Mouse (Mus musculus) heart, embryonic 13.5 days (tissue): ENCODE measurements around the gene Pdzd11. TPM values are rescaled to one million over a fixed set of nuclear protein-coding genes. Genes with fewer than 3 reads are reported as not detected.

Experiments used
- ATAC-seq: fragments of 200-750 bp; cut with Nextera tagmentation; 2 replicates; pipeline ENCODE4 v1.8.0; 2017; ENCODE audit warnings: moderate TSS enrichment; ENCODE audit not compliant: insufficient number of reproducible peaks, low FRiP score, low TSS enrichment; ENCODE audit errors: extremely low read depth
- H3K27ac ChIP-seq: fragments of 300-500 bp; sonication (generic); replicated peaks from 2 replicates; pipeline ENCODE4 v1.5.1; 2015; ENCODE audit warnings: moderate library complexity, mild to moderate bottlenecking, inconsistent platforms
- H3K27me3 ChIP-seq: fragments of 300-500 bp; sonication (generic); replicated peaks from 2 replicates; pipeline ENCODE4 v1.6.1; 2015; ENCODE audit warnings: mild to moderate bottlenecking, inconsistent platforms
- H3K36me3 ChIP-seq: fragments of 300-500 bp; sonication (generic); 2 replicates; pipeline ENCODE4 v1.6.1; 2015; ENCODE audit warnings: mild to moderate bottlenecking, inconsistent platforms
- H3K4me1 ChIP-seq: fragments of 300-500 bp; sonication (generic); 2 replicates; pipeline ENCODE4 v1.6.1; 2015; ENCODE audit warnings: inconsistent platforms
- H3K4me2 ChIP-seq: fragments of 300-500 bp; sonication (generic); 2 replicates; pipeline ENCODE4 v1.6.1; 2015; ENCODE audit warnings: inconsistent platforms, mild to moderate bottlenecking, moderate library complexity
- H3K4me3 ChIP-seq: fragments of 300-500 bp; sonication (generic); 2 replicates; pipeline ENCODE4 v1.5.1; 2015; ENCODE audit warnings: moderate library complexity, mild to moderate bottlenecking, inconsistent platforms
- H3K9ac ChIP-seq: fragments of 300-500 bp; sonication (generic); 2 replicates; pipeline ENCODE4 v1.6.1; 2015; ENCODE audit warnings: inconsistent platforms, mild to moderate bottlenecking, moderate library complexity
- H3K9me3 ChIP-seq: fragments of 300-500 bp; sonication (generic); 2 replicates; pipeline ENCODE4 v1.6.1; 2016; ENCODE audit warnings: inconsistent platforms
- WGBS: fragments of 180-500 bp; shearing (Covaris S2); methylation state at CpG from one replicate; pipeline ENCODE4 v1.1.7; 2015; ENCODE audit warnings: mixed read lengths; 5-methylcytosine and 5-hydroxymethylcytosine counted together
- polyA plus RNA-seq: library from polyadenylated mRNA; unstranded; fragments of >200 nt; fragmentation: Nextera tagmentation; extraction: Ambion mirVana; gene quantifications from 2 replicates; pipeline ENCODE4 v1.2.1, GENCODE M21; 2015

Gene Pdzd11
- 88.2 and 103 TPM in 2 replicates for polyA plus RNA-seq

GRCm38 (mm10) chrX:100625802-100626793, at the start of gene Pdzd11:
TSS of gene Pdzd11 (minus strand) at chrX:100626568.
- Histone ChIP-seq H3K27me3 (0 out of 2 replicates have a peak, but pooled peaks cover 3% of the 10 kb centered on the region), H3K9ac (peak within 1 kb of the TSS; percentile 87)
- WGBS, result 10% methylated on average over 60 of the region's 62 CpGs

GRCm38 (mm10) chrX:100664825-100665224, 38.5 kb upstream of the Pdzd11 start:
- 87% methylated on average over 2 of the region's 2 CpGs for WGBS
- no peak overlapping the region for H3K4me2 ChIP-seq
- no peaks in the 10 kb centered on the region for H3K27me3 ChIP-seq
- H3K27ac ChIP-seq, result no peak overlapping the region
- ATAC-seq, result no peak
- H3K9ac ChIP-seq, result no peak overlapping the region
- H3K4me3 ChIP-seq, result no peak overlapping the region
- H3K36me3 ChIP-seq, result peaks cover 28% of the 10 kb centered on the region
- no peaks in the 10 kb centered on the region for H3K4me1 ChIP-seq
- H3K9me3 ChIP-seq, result no peaks in the 10 kb centered on the region

More at GRCm38 (mm10) chrX:100625802-100626793, at the start of gene Pdzd11:
- Histone ChIP-seq H3K4me3 (peak within 1 kb of the TSS; percentile 71), H3K27ac (peak within 1 kb of the TSS; percentile 83), H3K4me2 (peak within 1 kb of the TSS; percentile 77), H3K36me3 (peaks cover 24% of the 10 kb centered on the region), H3K4me1 (peaks cover 9% of the 10 kb centered on the region), H3K9me3 (no peaks in the 10 kb centered on the region)
- ATAC-seq, result peak; percentile 94

- no peak overlapping the region for H3K4me3 ChIP-seq
- H3K4me1 ChIP-seq, result no peaks in the 10 kb centered on the region
- H3K27ac ChIP-seq, result no peak overlapping the region
- no peak for ATAC-seq
- H3K9ac ChIP-seq, result no peak overlapping the region
- no peaks in the 10 kb centered on the region; the same call in 1 of the 2 replicates for H3K27me3 ChIP-seq
- H3K9me3 ChIP-seq, result no peaks in the 10 kb centered on the region; the same call in 1 of the 2 replicates
- H3K4me2 ChIP-seq, result no peak overlapping the region
- H3K36me3 ChIP-seq, result 0 out of 2 replicates have a peak, but pooled peaks cover 8% of the 10 kb centered on the region
Measured at GRCm38 (mm10) chrX:100652848-100653247, 26.5 kb upstream of the Pdzd11 start.

- Histone ChIP-seq H3K4me1 (no peaks in the 10 kb centered on the region), H3K4me2 (no peak overlapping the region), H3K27me3 (no peaks in the 10 kb centered on the region), H3K9me3 (no peaks in the 10 kb centered on the region), H3K4me3 (no peak overlapping the region), H3K36me3 (peaks cover 69% of the 10 kb centered on the region), H3K27ac (no peak overlapping the region), H3K9ac (no peak overlapping the region)
- WGBS, result 68% methylated on average over 8 of the region's 8 CpGs
- ATAC-seq, result no peak
Measured at GRCm38 (mm10) chrX:100638477-100638876, 12.1 kb upstream of the Pdzd11 start.

GRCm38 (mm10) chrX:100629076-100629475, 2.7 kb upstream of the Pdzd11 start:
- WGBS, result 85% methylated on average over 2 of the region's 2 CpGs
- H3K4me3 ChIP-seq, result no peak overlapping the region
- no peaks in the 10 kb centered on the region for H3K9me3 ChIP-seq
- no peak for ATAC-seq
- H3K4me1 ChIP-seq, result peaks cover 9% of the 10 kb centered on the region
- H3K36me3 ChIP-seq, result peaks cover 10% of the 10 kb centered on the region; the same call in 1 of the 2 replicates
- H3K27ac ChIP-seq, result no peak overlapping the region
- no peak overlapping the region for H3K4me2 ChIP-seq
- no peak overlapping the region for H3K9ac ChIP-seq
- H3K27me3 ChIP-seq, result 0 out of 2 replicates have a peak, but pooled peaks cover 3% of the 10 kb centered on the region

GRCm38 (mm10) chrX:100625546-100625801, 894 bp downstream of the Pdzd11 start, which contains the start of gene Kif4:
TSS of gene Kif4 (plus strand) at chrX:100625737.
- no peaks in the 10 kb centered on the region for H3K9me3 ChIP-seq
- no peak for ATAC-seq
- peaks cover 24% of the 10 kb centered on the region for H3K36me3 ChIP-seq
- peaks cover 9% of the 10 kb centered on the region for H3K4me1 ChIP-seq
- peak within 1 kb of the TSS; percentile 83 for H3K27ac ChIP-seq
- peak within 1 kb of the TSS; percentile 71 for H3K4me3 ChIP-seq
- H3K27me3 ChIP-seq, result 0 out of 2 replicates have a peak, but pooled peaks cover 3% of the 10 kb centered on the region
- H3K9ac ChIP-seq, result peak within 1 kb of the TSS; percentile 87
- WGBS, result 15% methylated on average over 3 of the region's 3 CpGs
- H3K4me2 ChIP-seq, result peak within 1 kb of the TSS; percentile 77

- no peak for ATAC-seq
- peak overlapping the region; percentile 77 for H3K4me2 ChIP-seq
- peaks cover 9% of the 10 kb centered on the region for H3K4me1 ChIP-seq
- no peaks in the 10 kb centered on the region for H3K9me3 ChIP-seq
- no peak overlapping the region for H3K27ac ChIP-seq
- 0 out of 2 replicates have a peak, but pooled peaks cover 3% of the 10 kb centered on the region for H3K27me3 ChIP-seq
- H3K4me3 ChIP-seq, result peak overlapping the region; percentile 71
- H3K36me3 ChIP-seq, result peaks cover 24% of the 10 kb centered on the region
- peak overlapping the region; percentile 82 for H3K9ac ChIP-seq
- 34% methylated on average over 7 of the region's 7 CpGs for WGBS
Measured at GRCm38 (mm10) chrX:100625146-100625545, 1.2 kb downstream of the Pdzd11 start.

- Histone ChIP-seq H3K27me3 (0 out of 2 replicates have a peak, but pooled peaks cover 3% of the 10 kb centered on the region), H3K9me3 (no peaks in the 10 kb centered on the region)
- no peak for ATAC-seq
Measured at GRCm38 (mm10) chrX:100624242-100624641, 2.1 kb downstream of the Pdzd11 start.

GRCm38 (mm10) chrX:100621366-100621765, 5.0 kb downstream of the Pdzd11 start:
- Histone ChIP-seq H3K36me3 (peaks cover 24% of the 10 kb centered on the region), H3K4me3 (no peak overlapping the region), H3K27me3 (peaks cover 15% of the 10 kb centered on the region; the same call in 1 of the 2 replicates), H3K9me3 (no peaks in the 10 kb centered on the region), H3K9ac (no peak overlapping the region), H3K27ac (no peak overlapping the region), H3K4me1 (peaks cover 5% of the 10 kb centered on the region), H3K4me2 (no peak overlapping the region)
- ATAC-seq, result no peak
- 78% methylated on average over 2 of the region's 2 CpGs for WGBS

More at GRCm38 (mm10) chrX:100624242-100624641, 2.1 kb downstream of the Pdzd11 start:
- Histone ChIP-seq H3K4me3 (no peak overlapping the region), H3K9ac (no peak overlapping the region), H3K4me2 (no peak overlapping the region), H3K4me1 (peaks cover 9% of the 10 kb centered on the region), H3K36me3 (peaks cover 24% of the 10 kb centered on the region), H3K27ac (no peak overlapping the region)
- WGBS, result 73% methylated on average over 4 of the region's 4 CpGs

GRCm38 (mm10) chrX:100618488-100618887, 7.9 kb downstream of the Pdzd11 start:
- Histone ChIP-seq H3K9me3 (no peaks in the 10 kb centered on the region), H3K4me1 (no peaks in the 10 kb centered on the region), H3K9ac (no peak overlapping the region), H3K36me3 (peaks cover 16% of the 10 kb centered on the region), H3K4me3 (no peak overlapping the region), H3K27ac (no peak overlapping the region), H3K27me3 (peaks cover 12% of the 10 kb centered on the region; the same call in 1 of the 2 replicates), H3K4me2 (no peak overlapping the region)
- WGBS, result 41% methylated on average over 3 of the region's 3 CpGs
- no peak for ATAC-seq

- 46% methylated on average over 1 of the region's 1 CpGs for WGBS
- no peak for ATAC-seq
- no peak within 1 kb of the TSS for H3K4me3 ChIP-seq
- no peaks in the 10 kb centered on the region for H3K9me3 ChIP-seq
- H3K36me3 ChIP-seq, result no peaks in the 10 kb centered on the region
- peaks cover 12% of the 10 kb centered on the region; the same call in 1 of the 2 replicates for H3K27me3 ChIP-seq
- H3K9ac ChIP-seq, result no peak within 1 kb of the TSS
- no peak within 1 kb of the TSS for H3K4me2 ChIP-seq
- peaks cover 2% of the 10 kb centered on the region; the same call in 1 of the 2 replicates for H3K4me1 ChIP-seq
- H3K27ac ChIP-seq, result 0 out of 2 replicates have a peak within 1 kb of the TSS, but pooled peaks have one; percentile 28
Measured at GRCm38 (mm10) chrX:100605314-100605713, 21.1 kb downstream of the Pdzd11 start, which contains the start of gene Arr3. TSS of gene Arr3 (plus strand) at chrX:100605497.
